Mouse (Mus musculus) myocyte (in vitro differentiated cells): Measurements from ENCODE around the gene Sema4b.

Experiments used
- CEBPB ChIP-seq: IDR thresholded peaks from 2 replicates; pipeline ENCODE4 v1.6.1; 2011; ENCODE audit warnings: mild to moderate bottlenecking, moderate library complexity; ENCODE audit not compliant: poor library complexity, insufficient read depth, severe bottlenecking
- POLR2A ChIP-seq: IDR thresholded peaks from one replicate; pipeline ENCODE4 v1.6.1; 2011; ENCODE audit warnings: low read depth, mild to moderate bottlenecking, control low read depth, moderate library complexity; ENCODE audit not compliant: insufficient read length

- TF ChIP-seq POLR2A = no peak
- TF ChIP-seq CEBPB = no peak
Measured at GRCm38 (mm10) chr7:80264606-80265005, 78.0 kb downstream of the Sema4b start.
